Mouse (Mus musculus) naive thymus-derived CD4-positive, alpha-beta T cell, adult 5 months (primary cell): ENCODE results near the gene Jmjd8. TPM values are rescaled to one million over a fixed set of nuclear protein-coding genes. Genes with fewer than 3 reads are reported as not detected.

Source experiments
- polyA plus RNA-seq: library from polyadenylated mRNA; unstranded; fragments of 100-300 nt; shearing (Covaris generic); gene quantifications from one replicate; pipeline ENCODE4 v1.2.1, GENCODE M21; 2017

The Jmjd8 gene
- polyA plus RNA-seq, 1 experiment from 2014 or later: 27.1 TPM

Other genes starting within 250 kb of the Jmjd8 start
- 17.9 TPM for gene Lmf1, start 249.8 kb upstream of the Jmjd8 start, polyA plus RNA-seq
- gene Gng13, start 111.7 kb upstream of the Jmjd8 start, polyA plus RNA-seq: not detected
- 7.1 TPM for gene Chtf18, start 101.4 kb upstream of the Jmjd8 start, polyA plus RNA-seq
- 4.9 TPM for gene Rpusd1, start 101.2 kb upstream of the Jmjd8 start, polyA plus RNA-seq
- gene Mslnl, start 92.8 kb upstream of the Jmjd8 start, polyA plus RNA-seq: not detected
- not detected for gene Msln, start 74.5 kb upstream of the Jmjd8 start, polyA plus RNA-seq
- gene Narfl, start 55.1 kb upstream of the Jmjd8 start, polyA plus RNA-seq: 21.6 TPM
- gene Haghl, start 43.2 kb upstream of the Jmjd8 start, polyA plus RNA-seq: 25.7 TPM
- gene Ccdc78, start 42.3 kb upstream of the Jmjd8 start, polyA plus RNA-seq: not detected
- gene Fam173a, start 36.0 kb upstream of the Jmjd8 start, polyA plus RNA-seq: 109 TPM
- not detected for gene AC134908.4, start 33.2 kb upstream of the Jmjd8 start, polyA plus RNA-seq
- gene Metrn, start 31.7 kb upstream of the Jmjd8 start, polyA plus RNA-seq: 28.3 TPM
- not detected for gene Fbxl16, start 19.8 kb upstream of the Jmjd8 start, polyA plus RNA-seq
- gene Wdr24, start 5.2 kb upstream of the Jmjd8 start, polyA plus RNA-seq: 22.7 TPM
- 149 TPM for gene Stub1, start 4.5 kb downstream of the Jmjd8 start, polyA plus RNA-seq
- 0.98 TPM for gene Rhbdl1, start 8.4 kb downstream of the Jmjd8 start, polyA plus RNA-seq
- 1.8 TPM for gene Gm20683, start 12.9 kb downstream of the Jmjd8 start, polyA plus RNA-seq
- 31.6 TPM for gene Rhot2, start 16.0 kb downstream of the Jmjd8 start, polyA plus RNA-seq
- 11.6 TPM for gene Wdr90, start 32.6 kb downstream of the Jmjd8 start, polyA plus RNA-seq
- 7.4 TPM for gene Mcrip2, start 39.9 kb downstream of the Jmjd8 start, polyA plus RNA-seq
- gene Mettl26, start 46.2 kb downstream of the Jmjd8 start, polyA plus RNA-seq: 46.3 TPM
- 0.81 TPM for gene Wfikkn1, start 52.0 kb downstream of the Jmjd8 start, polyA plus RNA-seq
- 21.6 TPM for gene Rab40c, start 90.9 kb downstream of the Jmjd8 start, polyA plus RNA-seq
- gene Pigq, start 116.1 kb downstream of the Jmjd8 start, polyA plus RNA-seq: 44.4 TPM
- not detected for gene Nhlrc4, start 116.1 kb downstream of the Jmjd8 start, polyA plus RNA-seq
- not detected for gene A930017K11Rik, start 123.7 kb downstream of the Jmjd8 start, polyA plus RNA-seq
- gene Capn15, start 156.9 kb downstream of the Jmjd8 start, polyA plus RNA-seq: 25.9 TPM
- gene Rab11fip3, start 240.7 kb downstream of the Jmjd8 start, polyA plus RNA-seq: 15.6 TPM